ENCODE assay signal across 8 mouse cellular contexts in the genomic region with DNA sequence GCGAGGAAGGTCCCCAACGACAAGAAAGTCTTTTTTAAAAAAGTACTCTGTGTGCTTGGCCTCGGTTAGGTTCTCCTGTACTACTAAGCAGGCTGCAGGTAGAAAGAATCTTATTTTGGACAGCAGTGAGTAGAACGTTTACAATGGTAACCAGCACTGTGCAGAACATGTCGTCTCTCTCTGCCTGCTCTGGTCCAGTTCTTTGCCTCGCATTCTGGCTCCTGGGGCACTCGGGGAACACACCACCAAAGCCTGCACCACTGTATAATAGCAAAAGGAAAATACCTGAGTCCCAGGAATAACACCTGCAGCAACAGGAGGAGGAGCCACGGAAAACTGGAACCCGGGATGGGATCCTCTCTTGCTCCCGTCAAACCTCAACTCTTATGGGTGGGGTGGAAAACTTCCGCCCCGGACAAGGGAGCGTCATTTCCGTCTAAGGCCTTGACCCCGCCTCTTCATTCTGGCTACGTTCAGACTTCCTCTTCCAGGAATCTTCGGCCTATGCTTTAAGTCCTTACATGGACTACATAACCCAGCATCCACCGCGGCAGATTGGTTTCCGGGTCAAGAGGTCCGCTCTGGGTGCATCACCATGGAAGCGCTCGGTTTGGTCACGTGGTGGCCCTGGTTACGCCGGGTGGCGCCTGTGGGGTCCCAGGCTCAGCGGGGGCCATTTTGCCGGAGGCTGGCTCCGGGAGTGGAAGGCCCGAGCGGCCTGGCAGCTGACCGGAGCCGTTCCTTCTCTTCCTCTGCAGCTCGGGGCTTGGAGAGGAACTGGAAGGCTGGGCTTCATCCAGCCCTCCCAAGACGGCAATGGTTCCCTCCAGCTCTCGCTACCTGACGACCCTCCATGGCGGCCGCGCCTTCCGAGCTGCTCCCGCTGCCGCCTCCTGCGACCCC. TPM values are rescaled to one million over a fixed set of nuclear protein-coding genes. Genes with fewer than 3 reads are reported as not detected.
DNase-seq lines count a peak whose midpoint lies in the region; ATAC-seq and TF ChIP-seq lines count a peak whose summit lies in the region.

Gene Klhl28, minus strand, starts transcription at position 411 of the 903 bp plus-strand sequence.
Gene Togaram1, plus strand, starts transcription at position 681 of the 903 bp plus-strand sequence.

- WGBS in kidney, embryonic 14.5 days: under 1% methylated on average over 45 of the region's 45 CpGs
- under 1% methylated on average over 45 of the region's 45 CpGs for WGBS in limb, embryonic 15.5 days

- no peaks in the 10 kb centered on the region for H3K27me3 ChIP-seq in kidney, embryonic 14.5 days (ENCODE audit: control insufficient read depth, insufficient read depth, low read length)
- H3K27me3 ChIP-seq in limb, embryonic 15.5 days: no peaks in the 10 kb centered on the region

- DNase-seq in A20 (ENCODE audit: low read depth, low spot score): peak; percentile 99
- DNase-seq in heart, adult 9 months (ENCODE audit: low spot score in 2 of 2): peak; percentile 100
- DNase-seq in monocyte, adult 2 months (ENCODE audit: low read depth in 1 of 2, low spot score in 2 of 2): peak; percentile 98
- DNase-seq in spleen, postnatal 36 days (ENCODE audit: low spot score in 2 of 2): peak; percentile 99

- no peaks in the 10 kb centered on the region for H3K9me3 ChIP-seq in kidney, embryonic 14.5 days (ENCODE audit: control insufficient read depth, low read length)
- no peaks in the 10 kb centered on the region for H3K9me3 ChIP-seq in limb, embryonic 15.5 days

- 0 out of 2 replicates have a peak, but pooled peaks cover under 1% of the 10 kb centered on the region for H3K36me3 ChIP-seq in kidney, embryonic 14.5 days (ENCODE audit: control insufficient read depth, insufficient read depth, low read length)
- H3K36me3 ChIP-seq in limb, embryonic 15.5 days: no peaks in the 10 kb centered on the region

- peak within 1 kb of the TSS; percentile 72 for H3K27ac ChIP-seq in bone marrow macrophage, adult 2 months (ENCODE audit: insufficient read depth, low read depth, low read length)
- peak within 1 kb of the TSS; percentile 37 for H3K27ac ChIP-seq in embryonic fibroblast, embryonic 13.5 days (ENCODE audit: insufficient read depth, low read length)
- peak within 1 kb of the TSS; percentile 90 for H3K27ac ChIP-seq in kidney, embryonic 14.5 days (ENCODE audit: low read depth, low read length)
- H3K27ac ChIP-seq in limb, embryonic 15.5 days: peak within 1 kb of the TSS; percentile 91

- H3K4me1 ChIP-seq in bone marrow macrophage, adult 2 months (ENCODE audit: control insufficient read depth, insufficient read depth, low read length): peaks cover 10% of the 10 kb centered on the region
- peaks cover 2% of the 10 kb centered on the region; the same call in 1 of the 2 replicates for H3K4me1 ChIP-seq in embryonic fibroblast, embryonic 13.5 days (ENCODE audit: control insufficient read depth, insufficient read depth, low read length)
- peaks cover 8% of the 10 kb centered on the region for H3K4me1 ChIP-seq in kidney, embryonic 14.5 days (ENCODE audit: control insufficient read depth, insufficient read depth, low read length)
- peaks cover 21% of the 10 kb centered on the region; the same call in 1 of the 2 replicates for H3K4me1 ChIP-seq in limb, embryonic 15.5 days

- TF ChIP-seq POLR2A in bone marrow macrophage, adult 2 months (IDR thresholded peaks at IDR 0.05; ENCODE audit: borderline replicate concordance, low read depth, low read length): peak; percentile 81
- peak; percentile 89 for TF ChIP-seq POLR2A in embryonic fibroblast, embryonic 13.5 days (IDR thresholded peaks at IDR 0.05; ENCODE audit: low read depth, low read length)

- ATAC-seq in kidney, embryonic 14.5 days (ENCODE audit: low FRiP score, low TSS enrichment): peak; percentile 98
- peak; percentile 100 for ATAC-seq in limb, embryonic 15.5 days (ENCODE audit: insufficient number of reproducible peaks, low FRiP score, low TSS enrichment, low read depth)

- peak within 1 kb of the TSS; percentile 90 for H3K9ac ChIP-seq in kidney, embryonic 14.5 days (ENCODE audit: low read depth, low read length)
- H3K9ac ChIP-seq in limb, embryonic 15.5 days: peak within 1 kb of the TSS; percentile 81

- peak within 1 kb of the TSS; percentile 78 for H3K4me2 ChIP-seq in kidney, embryonic 14.5 days (replicated peaks; ENCODE audit: low read depth, low read length)
- H3K4me2 ChIP-seq in limb, embryonic 15.5 days: peak within 1 kb of the TSS; percentile 74

- no peak for TF ChIP-seq CTCF in bone marrow macrophage, adult 2 months (IDR thresholded peaks at IDR 0.05; ENCODE audit: low read depth, low read length)
- no peak for TF ChIP-seq CTCF in embryonic fibroblast, embryonic 13.5 days (IDR thresholded peaks at IDR 0.05; ENCODE audit: borderline replicate concordance, insufficient read depth, low read length)

- peak within 1 kb of the TSS; percentile 99 for H3K4me3 ChIP-seq in bone marrow macrophage, adult 2 months (ENCODE audit: insufficient read depth, low read length)
- H3K4me3 ChIP-seq in embryonic fibroblast, embryonic 13.5 days (ENCODE audit: insufficient read depth, low read length): peak within 1 kb of the TSS; percentile 95
- H3K4me3 ChIP-seq in kidney, embryonic 14.5 days (ENCODE audit: low read length): peak within 1 kb of the TSS; percentile 73
- H3K4me3 ChIP-seq in limb, embryonic 15.5 days: peak within 1 kb of the TSS; percentile 77

RNA-seq across cellular contexts. Expression of gene Klhl28, which starts in this region (rescaled TPM):
- 15.8 and 17.3 TPM in 2 replicates for polyA plus RNA-seq in bone marrow macrophage, adult 2 months (2012; ENCODE audit: insufficient read depth, insufficient read length, missing spikeins)
- polyA plus RNA-seq in embryonic fibroblast, embryonic 13.5 days (2011; ENCODE audit: insufficient read length, low read depth, missing spikeins): 13.0 and 14.2 TPM in 2 replicates
- polyA plus RNA-seq in kidney, embryonic 14.5 days (2014; fragmentation: Nextera tagmentation; extraction: Ambion mirVana): 9.8 and 14.3 TPM in 2 replicates
- polyA plus RNA-seq in limb, embryonic 15.5 days (2015; fragmentation: Nextera tagmentation; extraction: Ambion mirVana): 15.3 and 16.4 TPM in 2 replicates

RNA-seq across cellular contexts. Expression of gene Togaram1, which starts in this region (rescaled TPM):
- 15.2 and 20.5 TPM in 2 replicates for polyA plus RNA-seq in bone marrow macrophage, adult 2 months (2012; ENCODE audit: insufficient read depth, insufficient read length, missing spikeins)
- 25.6 and 26.2 TPM in 2 replicates for polyA plus RNA-seq in embryonic fibroblast, embryonic 13.5 days (2011; ENCODE audit: insufficient read length, low read depth, missing spikeins)
- 27.5 and 42.5 TPM in 2 replicates for polyA plus RNA-seq in kidney, embryonic 14.5 days (2014; fragmentation: Nextera tagmentation; extraction: Ambion mirVana)
- 21.3 and 22.3 TPM in 2 replicates for polyA plus RNA-seq in limb, embryonic 15.5 days (2015; fragmentation: Nextera tagmentation; extraction: Ambion mirVana)

Comparison
In these comparisons a context has a peak if more than half of its experiments do, and no peak if none do; other contexts are left out.
1. Peak in every context shown above with its lines: DNase-seq, ATAC-seq, H3K4me3 ChIP-seq and H3K27ac ChIP-seq.
2. H3K27ac ChIP-seq: peak in every context shown above with its lines; median percentile 91 in limb, embryonic 15.5 days; 90 in kidney, embryonic 14.5 days; 72 in bone marrow macrophage, adult 2 months; 37 in embryonic fibroblast, embryonic 13.5 days.